Mouse (Mus musculus) urinary bladder, adult 2 months (tissue): ENCODE data around the gene Gm21943. TPM values are rescaled to one million over a fixed set of nuclear protein-coding genes. Genes with fewer than 3 reads are reported as not detected.
"Not testable (repeated sequence)": the region's sequence is repeated elsewhere in the genome, so short reads cannot be mapped to it uniquely, and the experiment has no call there.

Experiments
- DNase-seq: peaks from one replicate; pipeline ENCODE4 v3.0.0; 2022; ENCODE audit warnings: low spot score
- polyA plus RNA-seq: library from polyadenylated mRNA; depleted of rRNA; stranded (reverse); fragments of >200 nt; gene quantifications from 2 replicates; pipeline ENCODE4 v1.2.3, GENCODE M21; 2012; rRNA removed

Gene Gm21943
- polyA plus RNA-seq: not detected in 2 replicates

GRCm38 (mm10) chrY:57533644-57534043, at the start of gene Gm21943:
Gene Gm21943 (minus strand): TSS chrY:57533744.
- not testable (repeated sequence) for DNase-seq

Other genes starting within 250 kb of the Gm21943 start
- gene Gm28961, start 172.0 kb upstream of the Gm21943 start, polyA plus RNA-seq: not detected in 2 replicates